Mouse (Mus musculus) spleen, adult 2 months (tissue): Measurements from ENCODE around the gene Trip10.

Source experiments
- CTCF ChIP-seq: fragments of 200-500 bp; IDR thresholded peaks from 2 replicates; pipeline ENCODE4 v1.5.1; 2011; ENCODE audit warnings: mild to moderate bottlenecking, inconsistent platforms; ENCODE audit not compliant: insufficient read depth, insufficient read length, insufficient replicate concordance; ENCODE audit errors: extremely low read depth
- POLR2A ChIP-seq: fragments of 200-500 bp; IDR thresholded peaks from 2 replicates; pipeline ENCODE4 v1.6.1; 2011; ENCODE audit warnings: low read depth, low read length, inconsistent platforms

- TF ChIP-seq CTCF: no peak
- TF ChIP-seq POLR2A: no peak
Observed at GRCm38 (mm10) chr17:57267556-57268126, 18.4 kb downstream of the Trip10 start.
